Mouse (Mus musculus) C2C12 (cell line): ENCODE data around the gene Kcnrg.

ENCODE experiments used
- CEBPB ChIP-seq: IDR thresholded peaks from one replicate; pipeline ENCODE4 v1.6.1; 2011; ENCODE audit warnings: low read depth, mild to moderate bottlenecking, control low read depth, moderate library complexity
- CTCF ChIP-seq: IDR thresholded peaks from one replicate; pipeline ENCODE4 v1.5.1; 2011; ENCODE audit not compliant: control insufficient read depth, insufficient read depth, insufficient read length
- FOSL1 ChIP-seq: IDR thresholded peaks from one replicate; pipeline ENCODE4 v1.8.0; 2011; ENCODE audit warnings: mild to moderate bottlenecking, low read length; ENCODE audit not compliant: poor library complexity, insufficient read depth, severe bottlenecking
- MAX ChIP-seq: IDR thresholded peaks from one replicate; pipeline ENCODE4 v1.6.1; 2011; ENCODE audit warnings: mild to moderate bottlenecking, control low read depth
- MYOD1 ChIP-seq: IDR thresholded peaks from one replicate; pipeline ENCODE4 v1.6.1; 2011; ENCODE audit warnings: low read depth; ENCODE audit not compliant: control insufficient read depth, insufficient read length
- MYOG ChIP-seq: IDR thresholded peaks from one replicate; pipeline ENCODE4 v1.6.1; 2011; ENCODE audit not compliant: control insufficient read depth, insufficient read length; ENCODE audit errors: extremely low read depth
- USF1 ChIP-seq: IDR thresholded peaks from one replicate; pipeline ENCODE4 v1.6.1; 2011; ENCODE audit warnings: low read depth, mild to moderate bottlenecking, control low read depth, moderate library complexity

- TF ChIP-seq CTCF (no peak), MAX (no peak), MYOG (no peak), MYOD1 (no peak), CEBPB (no peak), FOSL1 (no peak), USF1 (no peak)
Measured at GRCm38 (mm10) chr14:61596719-61597426, 10.4 kb upstream of the Kcnrg start.
